Mouse (Mus musculus): ENCODE results near the gene Gramd1b.

Gramd1b gene

DNA sequence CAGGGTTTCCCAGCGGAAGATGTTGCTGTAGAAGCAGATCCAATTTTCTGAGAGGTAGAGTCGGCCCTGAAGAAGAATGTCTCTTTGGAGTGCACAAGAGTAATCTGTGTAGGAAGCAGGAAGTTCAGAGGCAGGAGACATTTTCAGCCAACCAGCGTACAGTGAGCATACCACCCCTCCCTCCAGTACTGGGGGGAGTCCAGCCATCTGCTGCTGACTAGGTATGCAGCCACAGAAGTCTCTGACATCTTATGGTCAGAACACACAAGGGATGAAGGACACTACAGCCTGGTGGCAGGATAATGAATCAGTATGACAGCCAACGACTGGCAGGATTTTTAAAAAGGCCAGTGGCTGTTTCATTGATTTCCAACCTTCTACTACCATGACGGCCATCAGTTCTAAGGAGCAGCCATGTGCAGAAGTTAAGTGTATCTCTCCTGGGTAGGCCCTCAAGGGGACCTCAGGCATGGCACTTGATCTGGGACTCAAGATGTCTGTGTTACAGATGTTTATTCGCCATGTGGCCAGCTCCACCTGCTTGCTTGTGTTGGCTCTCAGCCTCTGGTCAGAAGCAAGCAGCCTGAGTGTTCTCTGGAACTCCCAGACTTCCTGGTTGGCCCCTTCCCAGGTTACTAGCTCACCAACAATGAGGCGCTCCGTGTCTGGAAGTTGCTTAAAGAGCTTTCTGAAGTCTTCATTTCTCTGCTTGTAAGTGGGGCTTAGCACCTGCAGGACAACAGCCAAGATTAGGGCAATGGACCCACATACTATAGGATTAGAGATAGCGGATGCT is 214.1 kb downstream of the Gramd1b start:
- no peak for DNase-seq (ENCODE audit: low read depth, low spot score)

- peak; percentile 36 for DNase-seq (ENCODE audit: low read depth, low spot score)
These were observed 219.4 kb downstream of the Gramd1b start for GRCm38 (mm10) chr9:40311813-40312212.

- no peak for DNase-seq (ENCODE audit: low read depth, low spot score)
These were observed 221.3 kb downstream of the Gramd1b start for GRCm38 (mm10) chr9:40309876-40310275.

GRCm38 (mm10) chr9:40307311-40307710 is 223.9 kb downstream of the Gramd1b start:
- DNase-seq (ENCODE audit: low read depth, low spot score) = no peak

GRCm38 (mm10) chr9:40304243-40304642 is 226.9 kb downstream of the Gramd1b start:
- DNase-seq (ENCODE audit: low read depth, low spot score) = no peak

DNA sequence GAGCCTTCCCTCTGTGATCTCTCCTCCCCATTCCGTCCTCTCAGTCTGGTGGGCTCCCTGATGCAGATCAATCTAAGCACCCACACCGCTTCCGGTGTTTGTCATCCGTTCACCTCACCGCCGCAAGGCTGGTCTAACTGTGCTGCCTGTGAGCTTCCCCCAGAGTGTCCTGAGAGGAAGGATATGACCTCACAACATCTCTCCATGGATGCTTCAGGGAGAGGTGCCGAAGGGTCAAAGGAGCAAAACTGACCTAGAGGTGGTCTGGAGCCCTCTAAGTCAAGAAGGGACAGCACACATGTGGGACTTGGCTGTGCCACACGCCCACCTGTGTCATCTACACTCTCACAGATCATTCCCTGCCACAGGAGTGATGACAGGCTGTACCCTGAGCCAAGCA is 228.8 kb downstream of the Gramd1b start:
- no peak for DNase-seq (ENCODE audit: low read depth, low spot score)

- DNase-seq (ENCODE audit: low read depth, low spot score) = no peak
These were observed 229.7 kb downstream of the Gramd1b start for GRCm38 (mm10) chr9:40301475-40301874.

DNA sequence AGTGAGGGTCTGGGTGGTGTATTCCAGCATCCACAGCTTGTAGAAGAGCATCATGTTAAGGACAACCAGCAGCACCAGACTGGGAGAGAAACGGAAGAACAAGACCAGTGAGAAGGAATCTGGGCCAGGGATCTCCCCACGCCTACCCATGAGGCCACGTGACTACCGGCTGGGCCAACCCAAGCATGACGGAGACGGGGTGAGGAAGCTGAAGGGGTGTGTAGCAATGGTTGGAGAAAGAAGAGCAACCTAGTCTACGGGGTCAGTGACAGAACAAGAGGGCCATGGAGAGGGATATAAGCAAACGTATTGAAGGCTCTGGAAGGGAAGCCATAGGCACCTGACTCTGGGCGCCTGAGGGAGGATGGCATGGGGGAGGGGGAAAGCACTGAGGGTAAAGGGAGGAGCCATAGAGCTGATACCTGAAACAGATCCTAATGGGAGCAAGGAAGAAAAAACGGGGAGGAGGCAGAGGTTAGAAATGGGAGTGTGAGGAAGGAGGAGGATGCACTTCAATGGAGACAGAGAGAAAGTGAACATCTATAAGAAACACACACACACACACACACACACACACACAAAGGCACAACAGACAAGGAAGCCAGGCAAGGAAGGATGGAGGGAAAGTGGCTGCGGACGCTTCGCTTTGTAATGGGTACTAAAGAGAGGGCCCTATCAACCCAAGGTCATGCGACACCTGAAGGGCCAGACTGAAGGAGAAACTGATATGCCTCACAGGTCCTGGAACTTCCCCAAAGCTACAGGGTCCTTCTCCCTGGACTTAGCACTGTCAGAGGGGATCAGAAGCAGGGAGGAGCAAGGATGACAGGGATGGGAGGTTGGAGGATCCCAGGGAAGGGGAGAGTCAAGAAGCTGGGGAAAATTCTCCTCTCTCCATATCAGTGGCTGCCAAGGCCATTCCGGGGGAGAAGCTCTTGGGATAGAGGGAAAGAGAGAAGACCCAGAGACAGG is 230.9 kb downstream of the Gramd1b start:
- no peak for DNase-seq (ENCODE audit: low read depth, low spot score)

GRCm38 (mm10) chr9:40299323-40299722 is 231.9 kb downstream of the Gramd1b start:
- no peak for DNase-seq (ENCODE audit: low read depth, low spot score)

- DNase-seq (ENCODE audit: low read depth, low spot score) = no peak
These were observed 233.2 kb downstream of the Gramd1b start for GRCm38 (mm10) chr9:40297969-40298368.

DNA sequence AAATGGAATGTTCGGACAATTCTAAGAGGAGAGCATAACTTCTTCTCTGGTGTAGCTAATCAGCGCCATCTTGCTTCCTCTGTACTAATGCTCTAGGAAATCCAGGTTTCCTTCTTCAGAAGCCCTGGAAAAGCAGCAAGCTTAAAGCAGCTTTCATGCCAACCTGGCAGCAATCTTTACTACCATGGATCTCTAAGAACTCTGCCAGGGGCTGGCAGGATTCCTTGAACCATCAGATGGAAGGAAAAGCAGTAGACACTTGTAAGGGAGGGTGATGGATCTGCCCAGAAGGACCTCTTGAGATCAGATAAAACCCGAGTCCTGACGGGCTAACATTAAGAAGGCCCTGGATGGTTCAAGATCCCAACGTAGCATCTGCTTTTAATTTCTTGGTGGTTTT is 234.9 kb downstream of the Gramd1b start:
- DNase-seq (ENCODE audit: low read depth, low spot score) = no peak

DNA sequence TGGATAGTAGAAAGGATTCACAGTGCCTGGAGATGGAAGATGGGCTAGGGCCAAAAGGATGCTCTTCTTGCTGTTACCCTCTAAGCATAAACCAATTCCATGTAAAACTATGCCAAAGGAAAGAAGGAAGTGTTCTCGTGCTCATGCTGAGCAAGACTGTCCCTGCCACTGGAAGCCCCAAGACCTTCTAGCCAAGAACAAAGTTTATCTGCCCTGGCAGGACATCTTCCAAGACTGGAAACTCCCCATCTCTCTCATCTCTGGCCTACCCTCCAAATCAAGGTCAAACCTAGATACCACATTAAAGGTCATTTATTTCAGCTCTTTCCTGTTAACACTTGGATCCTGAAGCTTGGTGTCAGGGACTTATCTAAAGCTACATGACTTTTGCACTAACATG is 236.3 kb downstream of the Gramd1b start:
- DNase-seq (ENCODE audit: low read depth, low spot score) = no peak

GRCm38 (mm10) chr9:40294210-40294609 is 237.0 kb downstream of the Gramd1b start:
- no peak for DNase-seq (ENCODE audit: low read depth, low spot score)

DNA sequence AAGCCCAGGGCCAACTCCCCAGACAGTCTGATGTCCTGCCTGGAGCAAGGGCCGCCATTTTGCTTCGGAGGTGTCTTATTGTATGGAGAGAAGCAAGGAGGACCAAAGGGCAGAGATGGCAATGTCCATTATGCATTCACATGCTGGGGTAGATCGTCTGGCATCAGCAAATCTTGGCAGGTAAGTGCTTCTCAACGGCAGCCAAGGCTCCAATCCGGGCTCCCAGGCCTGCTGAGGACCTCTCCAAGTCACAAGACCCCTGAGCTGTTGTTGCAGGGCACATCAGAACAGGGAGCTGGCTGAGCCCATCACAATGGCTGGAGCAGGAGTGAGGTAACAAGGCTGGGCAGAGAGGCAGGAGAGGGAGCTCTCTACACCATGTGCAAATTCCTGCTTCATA is 237.4 kb downstream of the Gramd1b start:
- no peak for DNase-seq (ENCODE audit: low read depth, low spot score)

DNA sequence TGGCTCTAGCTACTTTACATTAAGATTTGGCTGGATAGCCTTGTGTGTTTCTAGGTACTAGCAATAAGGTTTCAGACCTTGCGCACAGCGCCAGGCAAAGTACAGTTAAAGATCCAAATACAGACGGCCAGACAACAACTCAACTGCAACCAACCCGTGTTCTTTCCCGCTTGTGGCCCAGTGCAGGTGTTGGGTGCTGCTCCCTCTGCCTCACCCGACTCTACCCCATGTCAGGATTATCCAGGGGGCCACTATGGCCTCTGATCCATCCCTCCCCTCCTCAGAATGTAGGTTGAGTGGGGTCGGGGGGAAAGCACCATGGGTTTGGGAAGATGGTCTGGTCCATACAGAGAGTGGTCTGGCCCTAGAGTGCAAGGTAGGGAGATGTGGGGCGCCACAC is 237.9 kb downstream of the Gramd1b start:
- DNase-seq (ENCODE audit: low read depth, low spot score) = no peak

DNA sequence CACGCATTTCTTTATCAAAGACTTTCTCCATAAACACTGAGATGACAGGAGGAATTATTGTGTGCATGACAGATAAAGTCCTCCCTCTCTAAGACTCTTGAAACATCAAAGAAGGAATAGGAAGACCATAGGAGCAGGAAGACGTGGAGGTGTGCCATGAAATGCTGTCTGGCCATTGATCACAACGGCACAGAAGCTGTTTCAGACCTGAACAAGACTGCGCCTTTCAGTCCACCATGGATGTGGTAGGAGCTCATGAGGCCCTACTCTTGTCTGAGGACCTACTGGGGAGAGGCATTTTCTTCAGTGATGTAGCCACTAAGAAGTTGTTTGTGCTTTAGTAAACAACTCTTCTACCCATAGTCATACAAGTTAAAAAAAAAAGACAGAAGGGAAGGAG is 238.7 kb downstream of the Gramd1b start:
- DNase-seq (ENCODE audit: low read depth, low spot score) = no peak

- no peak for DNase-seq (ENCODE audit: low read depth, low spot score)
These were observed 248.2 kb downstream of the Gramd1b start for GRCm38 (mm10) chr9:40282968-40283367.

GRCm38 (mm10) chr9:40279438-40279837 is 251.7 kb downstream of the Gramd1b start:
- no peak for DNase-seq (ENCODE audit: low read depth, low spot score)

DNA sequence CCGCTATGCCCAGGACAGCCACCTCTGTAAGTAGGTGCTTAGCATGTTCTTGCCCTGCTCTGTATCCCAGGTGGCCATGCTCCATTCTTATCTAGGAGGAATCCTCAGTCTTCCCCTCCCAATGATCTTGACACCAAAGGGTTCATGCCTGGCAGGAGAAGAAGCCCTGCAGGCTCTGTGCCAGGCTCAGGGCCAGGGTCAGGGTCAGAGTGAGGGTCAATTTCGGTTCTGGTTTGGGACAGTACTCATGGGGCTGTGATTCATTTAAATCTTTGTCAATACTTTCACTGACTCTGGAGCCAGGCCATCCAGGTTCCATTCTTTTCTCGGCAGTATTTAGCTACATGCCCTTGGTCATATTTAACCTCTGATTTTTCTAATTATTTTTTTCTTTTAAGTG is 253.5 kb downstream of the Gramd1b start:
- no peak for DNase-seq (ENCODE audit: low read depth, low spot score)

DNA sequence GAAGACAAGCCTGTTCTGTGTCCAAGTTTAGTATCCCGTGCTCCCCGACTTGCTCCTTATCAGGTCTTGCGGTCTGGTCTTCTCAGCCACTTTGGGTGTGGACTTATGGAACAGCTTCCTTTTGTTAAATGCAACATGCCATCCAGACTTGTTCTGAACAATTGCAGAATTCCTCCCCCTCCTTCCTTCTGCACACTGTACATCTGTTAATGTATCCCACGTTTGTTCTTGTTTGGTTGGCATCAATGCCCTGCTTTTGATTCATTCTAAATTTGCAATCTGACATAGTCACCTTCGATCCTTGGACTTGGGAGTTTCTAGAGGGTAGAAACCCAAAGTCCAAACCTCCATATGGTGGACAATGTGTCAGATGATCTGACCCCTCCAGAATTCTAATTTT is 255.3 kb downstream of the Gramd1b start:
- DNase-seq (ENCODE audit: low read depth, low spot score) = no peak

GRCm38 (mm10) chr9:40272822-40273221 is 258.4 kb downstream of the Gramd1b start:
- DNase-seq (ENCODE audit: low read depth, low spot score) = no peak

DNA sequence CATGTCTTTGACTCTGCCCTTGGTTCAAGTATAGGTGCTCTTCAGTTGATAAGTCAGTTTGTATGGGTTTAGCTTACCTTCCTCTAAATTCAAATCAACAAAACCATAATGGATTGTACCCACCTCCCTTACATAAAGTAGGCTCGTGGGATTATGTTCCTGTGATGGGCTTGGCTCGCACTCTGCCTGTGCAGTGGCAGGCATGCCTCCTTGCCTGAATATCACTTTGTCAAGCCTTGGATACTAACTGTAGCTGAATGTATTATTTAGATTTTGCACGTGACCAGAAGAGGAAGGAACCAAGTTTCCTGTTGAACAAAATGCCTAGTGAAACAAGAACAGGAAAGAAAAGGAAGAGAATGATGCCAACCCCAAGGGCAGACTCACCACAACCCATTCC is 260.1 kb downstream of the Gramd1b start:
- no peak for DNase-seq (ENCODE audit: low read depth, low spot score)

GRCm38 (mm10) chr9:40269880-40270279 is 261.3 kb downstream of the Gramd1b start:
- DNase-seq (ENCODE audit: low read depth, low spot score) = no peak

Measured in R1 (cell line).